Mouse (Mus musculus): ENCODE measurements around the gene Sel1l3. TPM values are rescaled to one million over a fixed set of nuclear protein-coding genes. Genes with fewer than 3 reads are reported as not detected.
A peak's percentile ranks its signal among the peaks of the same experiment; 100 is the strongest.

Gene Sel1l3
- polyA plus RNA-seq, 1 experiment from 2014 or later, result 6.9 TPM

DNA sequence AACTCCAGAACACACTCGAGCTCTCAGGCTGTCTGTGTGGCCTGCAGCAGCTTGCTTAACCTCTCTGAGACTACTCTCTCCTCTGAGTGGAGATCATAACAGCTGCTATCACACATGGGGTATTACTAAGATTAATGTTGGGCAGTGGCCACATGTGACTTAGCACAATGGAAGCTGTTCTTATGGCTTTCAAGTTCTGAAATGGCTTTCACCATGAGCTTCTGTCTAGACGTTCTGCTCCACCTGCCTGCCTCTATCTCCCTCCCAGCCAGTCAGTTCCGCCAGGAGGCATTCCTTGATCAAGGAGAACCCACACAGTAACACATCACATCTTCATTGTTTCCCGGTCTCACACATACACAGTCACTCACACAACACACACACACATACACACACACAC is 3.2 kb downstream of the Sel1l3 start:
- H3K4me1 ChIP-seq (ENCODE audit: control insufficient read depth, insufficient read depth, low read length), result no peaks in the 10 kb centered on the region
- H3K27me3 ChIP-seq (replicated peaks; ENCODE audit: control insufficient read depth, insufficient read depth, low read length), result peaks cover 44% of the 10 kb centered on the region
- no peak for ATAC-seq (ENCODE audit: low read depth)
- no peak overlapping the region for H3K9ac ChIP-seq (ENCODE audit: low read depth, low read length)
- peak; percentile 26 for DNase-seq (ENCODE audit: low spot score)
- no peaks in the 10 kb centered on the region for H3K36me3 ChIP-seq (ENCODE audit: control insufficient read depth, insufficient read depth, low read length)
- WGBS, result 65% methylated on average over 4 of the region's 4 CpGs
- no peak overlapping the region for H3K4me2 ChIP-seq (ENCODE audit: low read depth, low read length)
- H3K9me3 ChIP-seq (ENCODE audit: control insufficient read depth, low read length), result no peaks in the 10 kb centered on the region
- no peak overlapping the region for H3K4me3 ChIP-seq (ENCODE audit: low read depth, low read length)
- H3K27ac ChIP-seq (replicated peaks; ENCODE audit: low read depth, low read length), result no peak overlapping the region

- no peak for ATAC-seq (ENCODE audit: low read depth)
- 26% methylated on average over 7 of the region's 7 CpGs for WGBS
These were observed 4.0 kb downstream of the Sel1l3 start for GRCm38 (mm10) chr5:53209773-53210172.

GRCm38 (mm10) chr5:53208731-53209130 is 5.0 kb downstream of the Sel1l3 start:
- Histone ChIP-seq H3K4me3 (ENCODE audit: low read depth, low read length) (no peak overlapping the region), H3K9me3 (ENCODE audit: control insufficient read depth, low read length) (no peaks in the 10 kb centered on the region), H3K27me3 (replicated peaks; ENCODE audit: control insufficient read depth, insufficient read depth, low read length) (peaks cover 32% of the 10 kb centered on the region), H3K36me3 (ENCODE audit: control insufficient read depth, insufficient read depth, low read length) (no peaks in the 10 kb centered on the region), H3K4me2 (ENCODE audit: low read depth, low read length) (no peak overlapping the region), H3K27ac (replicated peaks; ENCODE audit: low read depth, low read length) (no peak overlapping the region), H3K9ac (ENCODE audit: low read depth, low read length) (no peak overlapping the region), H3K4me1 (ENCODE audit: control insufficient read depth, insufficient read depth, low read length) (no peaks in the 10 kb centered on the region)
- DNase-seq (ENCODE audit: low spot score), result no peak
- no peak for ATAC-seq (ENCODE audit: low read depth)
- 91% methylated on average over 1 of the region's 1 CpGs for whole genome bisulfite sequencing

More at GRCm38 (mm10) chr5:53209773-53210172, 4.0 kb downstream of the Sel1l3 start:
- no peak overlapping the region for H3K4me3 ChIP-seq (ENCODE audit: low read depth, low read length)
- H3K4me1 ChIP-seq (ENCODE audit: control insufficient read depth, insufficient read depth, low read length), result no peaks in the 10 kb centered on the region
- no peaks in the 10 kb centered on the region for H3K9me3 ChIP-seq (ENCODE audit: control insufficient read depth, low read length)
- H3K4me2 ChIP-seq (ENCODE audit: low read depth, low read length), result no peak overlapping the region
- H3K36me3 ChIP-seq (ENCODE audit: control insufficient read depth, insufficient read depth, low read length), result no peaks in the 10 kb centered on the region
- no peak overlapping the region for H3K27ac ChIP-seq (replicated peaks; ENCODE audit: low read depth, low read length)
- no peak for DNase-seq (ENCODE audit: low spot score)
- H3K9ac ChIP-seq (ENCODE audit: low read depth, low read length), result no peak overlapping the region
- H3K27me3 ChIP-seq (replicated peaks; ENCODE audit: control insufficient read depth, insufficient read depth, low read length), result peaks cover 42% of the 10 kb centered on the region

DNA sequence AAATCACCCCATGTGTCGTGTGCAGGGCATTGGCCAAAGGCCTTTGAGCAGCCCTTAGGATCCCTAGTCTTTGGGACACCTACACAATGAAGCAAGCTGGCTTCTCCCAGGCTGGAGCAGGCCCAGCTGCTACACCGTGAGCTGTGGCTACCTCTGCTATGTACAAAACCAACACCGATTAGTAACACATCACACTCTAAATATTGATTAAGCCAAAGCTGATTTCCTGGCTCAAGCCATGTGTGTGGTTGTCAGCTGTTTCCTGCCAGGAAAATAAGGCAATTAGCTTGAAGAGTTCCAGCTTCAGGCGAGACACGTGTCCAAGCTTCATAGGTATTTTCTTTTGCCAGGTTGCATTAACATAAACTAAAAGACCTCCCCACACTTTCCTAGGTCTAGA is 7.2 kb downstream of the Sel1l3 start:
- Histone ChIP-seq H3K9me3 (ENCODE audit: control insufficient read depth, low read length) (no peaks in the 10 kb centered on the region), H3K27me3 (replicated peaks; ENCODE audit: control insufficient read depth, insufficient read depth, low read length) (peaks cover 16% of the 10 kb centered on the region), H3K36me3 (ENCODE audit: control insufficient read depth, insufficient read depth, low read length) (no peaks in the 10 kb centered on the region), H3K27ac (replicated peaks; ENCODE audit: low read depth, low read length) (no peak overlapping the region), H3K4me3 (ENCODE audit: low read depth, low read length) (no peak overlapping the region), H3K4me2 (ENCODE audit: low read depth, low read length) (no peak overlapping the region), H3K9ac (ENCODE audit: low read depth, low read length) (no peak overlapping the region), H3K4me1 (ENCODE audit: control insufficient read depth, insufficient read depth, low read length) (no peaks in the 10 kb centered on the region)
- 66% methylated on average over 5 of the region's 5 CpGs for WGBS
- DNase-seq (ENCODE audit: low spot score) (no peak), ATAC-seq (ENCODE audit: low read depth) (no peak)

DNA sequence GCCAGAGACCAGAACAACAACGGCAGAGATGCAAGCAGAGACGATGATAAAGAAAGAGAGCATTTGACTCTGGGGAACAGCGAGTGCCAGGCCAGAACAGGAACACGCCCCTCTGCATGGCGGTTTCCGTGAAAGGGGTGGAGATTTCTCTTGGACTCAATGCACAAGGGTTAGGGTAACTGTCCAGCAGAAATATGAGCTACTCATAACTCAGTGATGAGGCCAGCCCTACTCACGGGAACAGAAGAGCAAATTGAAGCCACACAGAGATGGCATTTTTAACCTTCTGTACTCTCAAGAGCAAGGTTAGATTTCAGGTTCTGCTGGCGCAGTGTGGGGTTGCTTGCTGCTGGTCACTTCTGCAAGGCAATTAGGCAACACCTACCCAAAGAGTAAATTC is 11.0 kb downstream of the Sel1l3 start:
- 66% methylated on average over 8 of the region's 8 CpGs for WGBS
- ATAC-seq (ENCODE audit: low read depth), result no peak

GRCm38 (mm10) chr5:53200825-53201224 is 12.9 kb downstream of the Sel1l3 start:
- WGBS, result 83% methylated on average over 10 of the region's 10 CpGs
- H3K9ac ChIP-seq (ENCODE audit: low read depth, low read length), result no peak overlapping the region
- ATAC-seq (ENCODE audit: low read depth), result no peak

More for the DNA sequence above, 11.0 kb downstream of the Sel1l3 start:
- Histone ChIP-seq H3K4me2 (ENCODE audit: low read depth, low read length) (no peak overlapping the region), H3K4me3 (ENCODE audit: low read depth, low read length) (no peak overlapping the region), H3K9me3 (ENCODE audit: control insufficient read depth, low read length) (no peaks in the 10 kb centered on the region), H3K9ac (ENCODE audit: low read depth, low read length) (no peak overlapping the region), H3K27ac (replicated peaks; ENCODE audit: low read depth, low read length) (no peak overlapping the region), H3K36me3 (ENCODE audit: control insufficient read depth, insufficient read depth, low read length) (no peaks in the 10 kb centered on the region), H3K27me3 (replicated peaks; ENCODE audit: control insufficient read depth, insufficient read depth, low read length) (no peaks in the 10 kb centered on the region), H3K4me1 (ENCODE audit: control insufficient read depth, insufficient read depth, low read length) (no peaks in the 10 kb centered on the region)
- no peak for DNase-seq (ENCODE audit: low spot score)

DNA sequence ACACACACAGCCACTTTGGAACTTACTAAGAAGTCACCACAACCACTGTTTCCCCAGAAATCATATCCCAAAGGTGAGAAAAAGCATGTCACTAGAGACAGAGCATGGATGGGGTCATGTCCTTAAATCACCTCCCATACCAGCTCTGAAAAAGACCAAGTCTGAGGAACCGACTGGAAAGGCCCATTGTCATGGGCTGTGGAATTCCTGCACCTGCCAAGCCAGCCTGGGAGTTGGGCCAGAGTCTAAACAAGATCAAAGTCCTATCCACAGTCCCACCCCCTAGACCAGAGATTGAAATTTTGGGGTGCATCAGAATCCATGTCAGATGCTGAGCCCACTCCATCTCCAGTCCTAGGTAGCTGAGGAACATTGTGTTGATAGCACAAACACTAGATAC is 15.3 kb downstream of the Sel1l3 start:
- Histone ChIP-seq H3K4me1 (ENCODE audit: control insufficient read depth, insufficient read depth, low read length) (no peaks in the 10 kb centered on the region), H3K27ac (replicated peaks; ENCODE audit: low read depth, low read length) (no peak overlapping the region), H3K4me3 (ENCODE audit: low read depth, low read length) (no peak overlapping the region), H3K27me3 (replicated peaks; ENCODE audit: control insufficient read depth, insufficient read depth, low read length) (no peaks in the 10 kb centered on the region), H3K9me3 (ENCODE audit: control insufficient read depth, low read length) (no peaks in the 10 kb centered on the region), H3K36me3 (ENCODE audit: control insufficient read depth, insufficient read depth, low read length) (no peaks in the 10 kb centered on the region), H3K4me2 (ENCODE audit: low read depth, low read length) (no peak overlapping the region), H3K9ac (ENCODE audit: low read depth, low read length) (no peak overlapping the region)
- no peak for ATAC-seq (ENCODE audit: low read depth)
- WGBS, result 61% methylated on average over 1 of the region's 1 CpGs
- DNase-seq (ENCODE audit: low spot score), result no peak

More at GRCm38 (mm10) chr5:53200825-53201224, 12.9 kb downstream of the Sel1l3 start:
- Histone ChIP-seq H3K4me1 (ENCODE audit: control insufficient read depth, insufficient read depth, low read length) (no peaks in the 10 kb centered on the region), H3K4me3 (ENCODE audit: low read depth, low read length) (no peak overlapping the region), H3K4me2 (ENCODE audit: low read depth, low read length) (no peak overlapping the region), H3K9me3 (ENCODE audit: control insufficient read depth, low read length) (no peaks in the 10 kb centered on the region), H3K27ac (replicated peaks; ENCODE audit: low read depth, low read length) (no peak overlapping the region), H3K27me3 (replicated peaks; ENCODE audit: control insufficient read depth, insufficient read depth, low read length) (no peaks in the 10 kb centered on the region), H3K36me3 (ENCODE audit: control insufficient read depth, insufficient read depth, low read length) (no peaks in the 10 kb centered on the region)
- no peak for DNase-seq (ENCODE audit: low spot score)

GRCm38 (mm10) chr5:53196387-53197088 is 17.2 kb downstream of the Sel1l3 start:
- no peak for DNase-seq (ENCODE audit: low spot score)
- Histone ChIP-seq H3K4me1 (ENCODE audit: control insufficient read depth, insufficient read depth, low read length) (no peaks in the 10 kb centered on the region), H3K36me3 (ENCODE audit: control insufficient read depth, insufficient read depth, low read length) (no peaks in the 10 kb centered on the region), H3K27ac (replicated peaks; ENCODE audit: low read depth, low read length) (no peak overlapping the region), H3K4me2 (ENCODE audit: low read depth, low read length) (no peak overlapping the region), H3K9ac (ENCODE audit: low read depth, low read length) (no peak overlapping the region), H3K9me3 (ENCODE audit: control insufficient read depth, low read length) (no peaks in the 10 kb centered on the region), H3K27me3 (replicated peaks; ENCODE audit: control insufficient read depth, insufficient read depth, low read length) (no peaks in the 10 kb centered on the region), H3K4me3 (ENCODE audit: low read depth, low read length) (no peak overlapping the region)
- no peak for ATAC-seq (ENCODE audit: low read depth)
- WGBS, result 67% methylated on average over 10 of the region's 10 CpGs

- ATAC-seq (ENCODE audit: low read depth), result no peak
- Histone ChIP-seq H3K4me3 (ENCODE audit: low read depth, low read length) (no peak overlapping the region), H3K27ac (replicated peaks; ENCODE audit: low read depth, low read length) (no peak overlapping the region), H3K4me1 (ENCODE audit: control insufficient read depth, insufficient read depth, low read length) (no peaks in the 10 kb centered on the region), H3K27me3 (replicated peaks; ENCODE audit: control insufficient read depth, insufficient read depth, low read length) (no peaks in the 10 kb centered on the region), H3K4me2 (ENCODE audit: low read depth, low read length) (no peak overlapping the region), H3K36me3 (ENCODE audit: control insufficient read depth, insufficient read depth, low read length) (no peaks in the 10 kb centered on the region), H3K9me3 (ENCODE audit: control insufficient read depth, low read length) (no peaks in the 10 kb centered on the region), H3K9ac (ENCODE audit: low read depth, low read length) (no peak overlapping the region)
- 89% methylated on average over 3 of the region's 3 CpGs for WGBS
- no peak for DNase-seq (ENCODE audit: low spot score)
These were observed 18.9 kb downstream of the Sel1l3 start for GRCm38 (mm10) chr5:53194841-53195240.

Measured in embryonic facial prominence, embryonic 14.5 days (tissue).